Mouse (Mus musculus) cerebellum, adult 9-11 months (tissue): ENCODE results near the gene Svs3b.
"Not testable (repeated sequence)": the region's sequence is repeated elsewhere in the genome, so short reads cannot be mapped to it uniquely, and the experiment has no call there.

ENCODE experiments used
- DNase-seq: peaks from one replicate; pipeline ENCODE4 v3.0.0; 2022

Gene Svs3b

GRCm38 (mm10) chr2:164256540-164256939 lies at the start of gene Svs3b:
Gene Svs3b (minus strand): TSS chr2:164256640.
- DNase-seq: not testable (repeated sequence)

- DNase-seq: not testable (repeated sequence)
Measured at GRCm38 (mm10) chr2:164288968-164289367, 32.5 kb upstream of the Svs3b start, which contains the start of gene Svs3a. Gene Svs3a (plus strand): TSS chr2:164289268.

- DNase-seq: no peak
Measured at GRCm38 (mm10) chr2:164278359-164278758, 21.9 kb upstream of the Svs3b start, which contains the start of gene Svs4. Gene Svs4 (minus strand): TSS chr2:164278459.

GRCm38 (mm10) chr2:164238366-164238765 lies 18.1 kb downstream of the Svs3b start, which contains the start of gene Svs2:
Gene Svs2 (minus strand): TSS chr2:164238466.
- DNase-seq: no peak

GRCm38 (mm10) chr2:164232671-164233070 lies 23.8 kb downstream of the Svs3b start:
- no peak for DNase-seq

- DNase-seq: peak; percentile 5
Measured at GRCm38 (mm10) chr2:164228361-164229070, 27.9 kb downstream of the Svs3b start.

GRCm38 (mm10) chr2:164221522-164221921 lies 34.9 kb downstream of the Svs3b start, which contains the start of gene Wfdc15b:
Gene Wfdc15b (minus strand): TSS chr2:164221660.
- DNase-seq: no peak

- DNase-seq: no peak
Measured at GRCm38 (mm10) chr2:164219295-164219694, 37.1 kb downstream of the Svs3b start.

GRCm38 (mm10) chr2:164212711-164213110 lies 43.7 kb downstream of the Svs3b start:
- DNase-seq: peak; percentile 17

- DNase-seq: no peak
Measured at GRCm38 (mm10) chr2:164210892-164211291, 45.5 kb downstream of the Svs3b start.

GRCm38 (mm10) chr2:164206676-164207075 lies 49.8 kb downstream of the Svs3b start:
- peak; percentile 88 for DNase-seq

GRCm38 (mm10) chr2:164206011-164206410 lies 50.4 kb downstream of the Svs3b start:
- peak; percentile 10 for DNase-seq
